Comparison of ENCODE assay signal across 8 mouse cellular contexts in the genomic region with DNA sequence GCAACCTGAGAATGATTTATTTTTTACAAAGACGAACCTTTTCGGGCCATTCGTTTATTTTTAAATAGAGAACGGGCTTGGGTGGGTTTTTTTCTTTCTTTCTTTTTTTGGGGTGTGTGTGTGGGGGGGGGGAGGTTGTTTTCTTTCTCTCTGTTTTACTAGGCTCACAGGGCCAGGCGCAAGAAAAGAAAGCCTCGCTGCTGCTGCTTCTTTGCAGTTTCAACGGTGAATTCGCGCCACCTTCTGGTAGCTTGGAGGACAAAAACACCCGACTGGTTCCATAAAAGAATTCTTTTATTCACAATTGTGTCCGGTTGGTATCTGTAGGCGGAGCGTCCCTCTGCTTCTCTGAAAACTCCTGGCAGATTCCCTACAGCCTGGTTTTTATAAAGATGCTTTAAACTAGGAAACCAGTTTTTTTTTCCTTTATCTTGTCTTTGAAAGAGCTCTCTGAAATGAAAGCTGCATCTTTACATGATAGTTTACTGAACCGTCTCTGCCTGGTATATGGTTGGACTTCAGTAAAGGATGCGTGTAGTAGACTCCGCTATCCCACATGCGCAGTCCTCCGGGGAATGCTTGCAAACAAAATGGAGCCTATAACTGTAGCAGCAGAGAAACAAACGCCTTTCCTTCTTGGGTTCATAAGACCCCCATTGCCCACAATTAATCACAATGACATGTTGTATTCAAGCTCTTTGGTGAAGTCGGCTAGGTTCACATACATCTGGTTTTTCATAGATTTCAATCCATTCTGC.
DNase-seq lines count a peak whose midpoint lies in the region; ATAC-seq and TF ChIP-seq lines count a peak whose summit lies in the region.

No protein-coding gene starts in this region.

- no peak for TF ChIP-seq POLR2A in liver, adult 2 months (IDR thresholded peaks at IDR 0.05; ENCODE audit: extremely low read depth, insufficient read depth, low read length)

- peaks cover 16% of the 10 kb centered on the region for H3K27me3 ChIP-seq in embryonic facial prominence, embryonic 11.5 days (ENCODE audit: control insufficient read depth, insufficient read depth, low read length)
- peaks cover 59% of the 10 kb centered on the region for H3K27me3 ChIP-seq in heart, embryonic 15.5 days
- H3K27me3 ChIP-seq in liver, adult 2 months (ENCODE audit: control insufficient read depth, insufficient read depth, low read length): peaks cover 10% of the 10 kb centered on the region; the same call in 1 of the 2 replicates
- peaks cover 16% of the 10 kb centered on the region for H3K27me3 ChIP-seq in neural tube, embryonic 14.5 days (ENCODE audit: control insufficient read depth, insufficient read depth, low read length)

- no peak overlapping the region; the same call in 1 of the 2 replicates for H3K4me2 ChIP-seq in embryonic facial prominence, embryonic 11.5 days (ENCODE audit: low read depth, low read length)
- H3K4me2 ChIP-seq in heart, embryonic 15.5 days: peak overlapping the region; percentile 18; the same call in 1 of the 2 replicates
- no peak overlapping the region for H3K4me2 ChIP-seq in neural tube, embryonic 14.5 days (ENCODE audit: low read depth, low read length)

- peak; percentile 68 for TF ChIP-seq CTCF in liver, adult 2 months (IDR thresholded peaks at IDR 0.05; ENCODE audit: low read depth, low read length)

- no peaks in the 10 kb centered on the region for H3K4me1 ChIP-seq in embryonic facial prominence, embryonic 11.5 days (ENCODE audit: control insufficient read depth, insufficient read depth, low read length)
- H3K4me1 ChIP-seq in heart, embryonic 15.5 days (replicated peaks): peaks cover 6% of the 10 kb centered on the region
- H3K4me1 ChIP-seq in liver, adult 2 months (ENCODE audit: control insufficient read depth, insufficient read depth, low read length): no peaks in the 10 kb centered on the region
- H3K4me1 ChIP-seq in neural tube, embryonic 14.5 days (ENCODE audit: control insufficient read depth, insufficient read depth, low read length): no peaks in the 10 kb centered on the region

- WGBS in embryonic facial prominence, embryonic 11.5 days: 22% methylated on average over 20 of the region's 20 CpGs
- 21% methylated on average over 20 of the region's 20 CpGs for WGBS in heart, embryonic 15.5 days
- WGBS in liver, adult 2 months: 22% methylated on average over 20 of the region's 20 CpGs
- WGBS in neural tube, embryonic 14.5 days: 12% methylated on average over 20 of the region's 20 CpGs

- no peak overlapping the region for H3K9ac ChIP-seq in embryonic facial prominence, embryonic 11.5 days (replicated peaks; ENCODE audit: low read length)
- no peak overlapping the region for H3K9ac ChIP-seq in heart, embryonic 15.5 days
- no peak overlapping the region for H3K9ac ChIP-seq in liver, adult 2 months (ENCODE audit: low read depth, low read length)
- H3K9ac ChIP-seq in neural tube, embryonic 14.5 days (replicated peaks; ENCODE audit: low read depth, low read length): no peak overlapping the region

- no peak overlapping the region for H3K27ac ChIP-seq in embryonic facial prominence, embryonic 11.5 days (replicated peaks; ENCODE audit: low read depth, low read length)
- no peak overlapping the region for H3K27ac ChIP-seq in heart, embryonic 15.5 days
- H3K27ac ChIP-seq in liver, adult 2 months (replicated peaks; ENCODE audit: insufficient read depth, low read depth, low read length): no peak overlapping the region
- H3K27ac ChIP-seq in neural tube, embryonic 14.5 days (ENCODE audit: low read depth, low read length): no peak overlapping the region

- no peaks in the 10 kb centered on the region for H3K9me3 ChIP-seq in embryonic facial prominence, embryonic 11.5 days (replicated peaks; ENCODE audit: control insufficient read depth, low read length)
- no peaks in the 10 kb centered on the region for H3K9me3 ChIP-seq in heart, embryonic 15.5 days (replicated peaks)
- no peaks in the 10 kb centered on the region for H3K9me3 ChIP-seq in neural tube, embryonic 14.5 days (ENCODE audit: control insufficient read depth, low read length)

- DNase-seq in 3T3-L1 (ENCODE audit: low read depth, low spot score): peak; percentile 89
- DNase-seq in adrenal gland, postnatal 14 days: peak; percentile 84
- DNase-seq in embryonic facial prominence, embryonic 11.5 days (ENCODE audit: low spot score): peak; percentile 92
- peak; percentile 88 for DNase-seq in kidney, postnatal 10 days
- peak; percentile 50 for DNase-seq in liver, adult 2 months (ENCODE audit: extremely low read depth, low read depth, low spot score)
- DNase-seq in thymus, postnatal 36 days: peak; percentile 4 to 6

- ATAC-seq in embryonic facial prominence, embryonic 11.5 days (replicated peaks; ENCODE audit: insufficient number of reproducible peaks, low FRiP score, low TSS enrichment, low read depth): no peak
- no peak for ATAC-seq in heart, embryonic 15.5 days (replicated peaks; ENCODE audit: insufficient number of reproducible peaks, insufficient read depth, low FRiP score, low read depth)
- peak; percentile 65 for ATAC-seq in neural tube, embryonic 14.5 days (ENCODE audit: low read depth)

- no peaks in the 10 kb centered on the region for H3K36me3 ChIP-seq in embryonic facial prominence, embryonic 11.5 days (replicated peaks; ENCODE audit: control insufficient read depth, insufficient read depth, low read depth, low read length)
- no peaks in the 10 kb centered on the region for H3K36me3 ChIP-seq in heart, embryonic 15.5 days
- no peaks in the 10 kb centered on the region for H3K36me3 ChIP-seq in liver, adult 2 months (ENCODE audit: control insufficient read depth, insufficient read depth, low read length)
- no peaks in the 10 kb centered on the region for H3K36me3 ChIP-seq in neural tube, embryonic 14.5 days (ENCODE audit: control insufficient read depth, insufficient read depth, low read length)

- H3K79me2 ChIP-seq in liver, adult 2 months (ENCODE audit: control insufficient read depth, insufficient read depth, low read length): no peaks in the 10 kb centered on the region

- H3K4me3 ChIP-seq in embryonic facial prominence, embryonic 11.5 days (ENCODE audit: low read depth, low read length): no peak overlapping the region
- H3K4me3 ChIP-seq in heart, embryonic 15.5 days: no peak overlapping the region
- H3K4me3 ChIP-seq in liver, adult 2 months (ENCODE audit: insufficient read depth, low read depth, low read length): no peak overlapping the region
- H3K4me3 ChIP-seq in neural tube, embryonic 14.5 days (ENCODE audit: low read depth, low read length): no peak overlapping the region

Comparison
In these comparisons a context has a peak if more than half of its experiments do, and no peak if none do; other contexts are left out.
1. DNase-seq: peak in every context shown above with its lines; median percentile 92 in embryonic facial prominence, embryonic 11.5 days; 89 in 3T3-L1; 88 in kidney, postnatal 10 days; 84 in adrenal gland, postnatal 14 days; 50 in liver, adult 2 months; 5 in thymus, postnatal 36 days.